Mouse (Mus musculus) monocyte, adult 2 months (primary cell): ENCODE data around the gene Gm11027.
"Not testable (repeated sequence)": the region's sequence is repeated elsewhere in the genome, so short reads cannot be mapped to it uniquely, and the experiment has no call there.

Experiments
- DNase-seq, 2 experiments: peaks; one replicate each; pipeline ENCODE4 v3.0.0; 2022; ENCODE audit warnings: low spot score in 2 of 2, low read depth in 1 of 2

Gm11027 gene

GRCm38 (mm10) chr12:116275086-116275485, at the start of gene Gm11027:
Gene Gm11027 (plus strand): TSS chr12:116275386.
- not testable (repeated sequence) for DNase-seq

DNA sequence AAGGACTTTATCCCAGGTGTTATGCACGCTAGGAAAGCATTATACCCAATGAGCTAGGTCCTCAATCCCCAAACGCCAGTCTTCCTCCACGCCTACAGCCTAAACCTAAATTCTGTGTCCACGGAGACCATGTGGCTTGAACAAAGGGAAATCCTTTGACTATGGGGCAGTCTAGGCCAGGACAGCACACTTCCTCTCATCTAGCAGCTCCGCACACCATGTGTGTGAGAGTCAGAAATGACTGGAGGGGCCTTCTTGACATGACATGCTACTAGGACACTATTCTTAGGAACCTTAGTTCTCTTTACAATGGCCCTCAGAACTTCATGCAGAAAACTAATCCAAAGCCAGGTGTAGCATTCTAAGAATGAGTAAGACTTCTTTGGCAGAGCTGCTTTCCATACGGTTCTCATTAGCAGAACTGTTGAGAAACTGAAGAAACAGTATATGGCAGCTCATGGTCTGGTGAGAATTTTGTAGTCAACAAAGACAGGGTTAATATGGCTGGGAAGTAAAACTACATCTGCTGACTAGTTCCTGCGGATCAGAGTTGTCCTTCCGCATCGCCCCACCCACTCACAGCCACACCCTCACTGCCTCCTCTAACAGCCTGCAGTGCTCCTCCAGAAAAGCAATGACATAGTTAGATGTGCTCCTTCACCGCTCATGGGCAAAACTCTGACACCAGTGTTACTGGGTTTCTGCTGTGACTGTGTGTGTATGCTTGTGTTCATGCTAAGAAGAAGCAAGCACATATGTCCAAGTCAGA, 48.7 kb upstream of the Gm11027 start:
- no peak for DNase-seq

DNA sequence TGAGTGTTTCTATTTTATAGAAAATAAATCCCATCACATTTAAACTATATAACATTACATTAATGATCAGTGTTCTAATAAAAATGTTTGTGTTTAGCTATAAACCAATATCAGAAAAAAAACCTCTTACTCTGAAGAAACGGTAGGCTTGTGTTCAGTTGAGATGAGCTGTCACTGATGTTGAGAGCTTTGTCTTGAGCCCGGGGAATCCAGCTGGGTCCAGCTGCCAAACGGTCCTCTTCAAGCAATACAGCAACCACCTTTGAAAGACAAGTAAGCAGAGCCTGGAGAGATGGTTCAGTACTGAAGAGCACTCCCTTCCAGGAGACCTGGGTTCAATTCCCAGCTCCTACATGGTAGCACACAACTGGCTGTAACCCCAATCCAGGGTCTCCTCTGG, 45.7 kb upstream of the Gm11027 start:
- no peak for DNase-seq

DNA sequence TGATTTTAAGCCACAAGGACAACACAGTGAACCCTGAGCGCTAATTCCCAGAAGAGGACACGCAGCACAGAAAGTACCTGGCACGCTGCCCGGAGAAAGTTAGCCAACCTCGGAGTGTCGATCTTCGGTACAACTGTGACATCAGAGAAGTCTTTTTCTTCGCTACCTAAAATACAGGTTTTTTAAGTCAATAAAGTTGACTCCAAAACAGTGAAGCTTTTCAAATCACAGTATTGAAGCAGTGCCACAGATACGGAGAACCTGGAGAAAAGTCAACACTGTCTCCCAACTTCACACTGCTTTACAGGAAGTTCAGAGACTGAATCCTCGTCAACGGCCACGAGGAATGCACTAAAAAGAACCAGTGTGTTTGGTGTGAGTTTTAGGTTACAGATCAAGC, 43.6 kb upstream of the Gm11027 start:
- DNase-seq = no peak

DNA sequence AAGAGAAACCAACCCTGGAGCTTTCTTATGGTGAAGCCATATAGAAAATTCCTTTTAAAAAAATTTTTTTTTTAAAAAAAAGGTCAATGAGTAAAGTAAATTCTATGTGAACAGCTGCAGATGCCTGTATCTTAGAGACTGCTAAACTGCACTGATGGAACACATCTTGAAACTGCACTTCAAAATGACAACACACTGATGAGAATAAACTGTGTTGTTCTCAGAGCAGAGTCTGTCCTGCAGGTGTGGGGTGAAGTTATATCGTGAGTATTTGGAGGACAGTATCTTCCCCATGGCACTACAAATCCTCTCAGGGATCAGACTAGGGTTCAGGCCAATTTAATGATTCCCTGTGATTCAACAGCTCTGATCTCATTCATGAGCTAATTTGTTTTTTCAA, 43.1 kb upstream of the Gm11027 start:
- no peak for DNase-seq

GRCm38 (mm10) chr12:116235356-116235755, 39.8 kb upstream of the Gm11027 start:
- DNase-seq = no peak

- no peak for DNase-seq
Observed at GRCm38 (mm10) chr12:116236658-116237057, 38.5 kb upstream of the Gm11027 start.

DNA sequence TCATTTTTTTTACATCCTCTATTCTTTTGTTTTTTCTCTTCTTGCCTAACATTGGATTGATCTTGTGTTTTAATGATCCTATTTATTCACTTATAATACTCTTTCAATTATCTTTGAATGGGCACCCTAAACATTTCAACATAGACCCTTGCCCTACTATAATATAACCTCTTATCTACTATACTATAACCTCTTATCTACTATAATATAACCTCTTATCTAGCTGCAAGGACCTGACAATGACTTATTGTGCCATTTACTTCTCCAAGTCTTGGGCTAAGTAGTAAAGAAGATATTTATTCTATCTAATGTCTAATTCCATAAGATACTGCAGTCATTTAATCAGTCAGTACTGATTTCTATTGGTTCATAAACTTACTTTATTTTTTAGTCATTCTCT, 36.8 kb upstream of the Gm11027 start:
- no peak for DNase-seq

GRCm38 (mm10) chr12:116238803-116239202, 36.4 kb upstream of the Gm11027 start:
- DNase-seq = no peak

DNA sequence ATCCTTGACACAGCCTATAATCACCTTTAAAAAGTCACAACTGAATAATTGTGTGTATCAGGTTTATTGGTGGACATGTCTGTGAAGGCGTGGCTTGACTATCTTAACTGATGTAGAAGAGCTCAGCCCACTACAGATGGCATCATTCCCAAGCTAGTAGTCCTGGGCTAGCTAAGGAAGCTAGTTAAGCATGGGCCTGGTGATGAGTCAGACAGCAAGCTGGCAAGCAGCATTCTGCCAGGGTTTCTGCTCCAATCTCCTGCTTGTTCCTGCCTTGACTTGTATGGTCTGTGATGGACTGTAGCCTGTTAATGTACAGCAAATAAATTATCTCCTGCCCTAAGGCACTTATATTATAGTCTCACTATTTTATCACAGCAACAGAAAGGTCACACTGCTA, 30.6 kb upstream of the Gm11027 start:
- DNase-seq = no peak

GRCm38 (mm10) chr12:116254652-116255051, 20.5 kb upstream of the Gm11027 start:
- no peak for DNase-seq

- no peak for DNase-seq
Observed at GRCm38 (mm10) chr12:116255636-116256035, 19.6 kb upstream of the Gm11027 start.

GRCm38 (mm10) chr12:116258321-116258720, 16.9 kb upstream of the Gm11027 start:
- DNase-seq = no peak

- peak; percentile 29 to 48 for DNase-seq
Observed at GRCm38 (mm10) chr12:116262555-116263341, 12.4 kb upstream of the Gm11027 start, which contains the start of gene Wdr60. Gene Wdr60 (minus strand): TSS chr12:116263022.

GRCm38 (mm10) chr12:116264756-116265155, 10.4 kb upstream of the Gm11027 start:
- DNase-seq = no peak

- DNase-seq = no peak
Observed at GRCm38 (mm10) chr12:116265275-116265674, 9.9 kb upstream of the Gm11027 start.

DNA sequence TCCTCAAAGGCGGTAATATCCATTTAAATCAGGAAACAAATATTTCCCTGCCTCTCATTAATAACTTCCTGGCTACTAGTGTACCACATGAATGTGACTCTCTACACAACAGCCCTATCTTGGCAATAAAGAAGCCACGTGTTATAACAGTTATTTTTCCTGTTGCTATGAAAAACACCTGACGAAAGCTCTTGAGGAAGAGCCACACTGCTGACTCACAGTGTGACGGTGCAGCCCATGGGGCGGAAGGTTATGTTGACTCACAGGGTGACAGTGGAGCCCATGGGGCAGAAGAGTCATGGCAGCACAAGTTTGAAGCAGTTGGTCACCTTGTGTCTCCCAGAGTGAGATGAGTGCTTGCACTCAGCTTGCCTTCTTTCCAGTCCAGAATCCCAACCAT, 5.7 kb upstream of the Gm11027 start:
- no peak for DNase-seq

DNA sequence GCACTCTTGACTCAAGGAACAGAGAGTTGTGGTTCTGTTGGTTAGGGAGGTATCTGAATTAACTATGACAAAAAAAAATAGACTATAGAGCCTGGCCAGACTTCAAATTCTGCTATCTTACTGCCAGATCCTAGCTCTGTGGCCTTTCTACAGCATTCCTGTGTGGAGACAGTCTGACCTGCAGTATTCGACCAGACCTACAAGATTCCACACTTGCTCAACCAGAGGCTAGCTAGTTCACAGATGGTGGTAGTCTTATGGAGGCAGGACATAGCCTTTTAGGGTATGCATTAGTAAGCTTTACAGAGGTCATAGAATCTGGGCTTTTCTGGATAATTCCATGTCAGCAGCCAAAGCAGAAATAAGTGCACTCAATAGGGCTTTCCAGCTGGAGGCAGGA, 4.6 kb upstream of the Gm11027 start:
- no peak for DNase-seq

- no peak for DNase-seq
Observed at GRCm38 (mm10) chr12:116271071-116271470, 4.1 kb upstream of the Gm11027 start.

- no peak for DNase-seq
Observed at GRCm38 (mm10) chr12:116273733-116274132, 1.5 kb upstream of the Gm11027 start.

- DNase-seq = no peak
Observed at GRCm38 (mm10) chr12:116275631-116276030, 445 bp downstream of the Gm11027 start.

- DNase-seq = no peak
Observed at GRCm38 (mm10) chr12:116276961-116277360, 1.8 kb downstream of the Gm11027 start.
